Mouse (Mus musculus) lung, postnatal 36 days (tissue): ENCODE measurements at regions not wholly inside any gene's neighbourhood (a gene's known extent, or its start where the extent isn't known, plus 50 kb on each side); places are given as distances from the start of the nearest gene placed in this dataset.

ENCODE experiments used
- DNase-seq: peaks from one replicate; pipeline ENCODE4 v3.0.0; 2022; ENCODE audit warnings: mixed read lengths

GRCm38 (mm10) chr13:89375526-89376474, 163.8 kb upstream of the Hapln1 start:
- no peak for DNase-seq

DNA sequence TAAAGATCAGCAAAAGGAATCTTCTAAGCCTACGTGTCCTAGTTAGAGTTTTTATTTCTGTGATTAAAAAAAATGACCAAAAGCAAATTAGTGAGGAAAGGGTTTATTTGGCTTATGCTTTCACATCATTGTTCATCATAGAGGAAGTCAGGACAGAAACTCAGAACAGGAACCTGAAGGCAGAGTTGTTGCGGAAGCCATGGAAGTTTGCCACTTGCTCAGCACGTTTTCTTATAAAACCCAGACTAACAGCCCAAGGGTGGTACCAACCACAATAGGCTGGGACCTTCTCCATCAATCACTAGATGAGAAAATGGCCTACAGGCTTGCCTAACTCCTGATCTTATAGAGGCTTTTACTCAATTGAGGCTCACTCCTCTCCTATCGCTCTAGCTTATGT, 161.2 kb upstream of the Hapln1 start:
- no peak for DNase-seq

DNA sequence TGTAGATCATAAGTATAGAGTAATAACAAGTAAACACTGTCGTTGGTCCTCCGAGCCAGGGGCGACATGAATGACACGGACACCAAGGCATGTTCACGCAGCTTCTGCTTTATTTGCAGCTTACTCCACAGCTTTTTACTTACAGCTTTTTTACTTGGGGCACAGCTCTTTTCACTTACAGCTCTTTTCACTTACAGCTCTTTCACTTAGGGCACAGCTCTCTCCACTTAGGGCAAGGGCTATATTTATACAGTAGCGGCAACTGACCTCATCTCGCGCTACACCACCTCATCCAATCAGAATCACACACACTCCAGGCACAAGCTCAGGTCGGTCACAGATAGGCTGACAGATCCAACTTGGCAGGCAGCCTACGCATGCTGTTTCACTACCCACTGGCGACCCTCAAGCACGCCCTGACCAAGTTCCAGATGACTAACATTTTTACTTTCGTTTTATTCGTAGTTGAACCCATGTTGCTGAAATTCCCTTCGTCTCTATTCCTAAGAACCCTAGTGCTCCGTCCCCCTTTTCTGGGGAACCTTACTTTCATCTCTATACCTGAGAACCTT, 155.9 kb upstream of the Hapln1 start:
- peak; percentile 1 for DNase-seq

DNA sequence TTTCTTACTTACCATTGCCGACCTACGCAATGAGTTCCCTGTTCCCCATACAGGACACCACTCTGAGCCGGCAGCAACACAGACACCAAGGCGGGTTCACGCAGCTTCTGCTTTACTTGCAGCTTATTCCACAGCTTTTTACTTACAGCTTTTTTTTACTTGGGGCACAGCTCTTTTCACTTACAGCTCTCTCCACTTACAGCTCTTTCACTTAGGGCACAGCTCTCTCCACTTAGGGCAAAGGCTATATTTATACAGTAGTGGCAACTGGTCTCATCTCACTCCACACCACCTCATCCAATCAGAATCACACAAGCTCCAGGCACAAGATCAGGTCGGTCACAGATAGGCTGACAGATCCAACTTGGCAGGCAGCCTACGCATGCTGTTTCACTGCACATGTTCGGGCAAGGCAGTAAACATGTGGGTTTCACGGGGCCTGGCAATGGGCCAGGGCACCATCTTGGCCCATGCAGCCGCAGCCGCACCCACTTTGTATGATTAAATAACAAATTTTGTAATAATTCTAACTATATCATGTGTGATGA, 154.9 kb upstream of the Hapln1 start:
- DNase-seq = peak; percentile 42

DNA sequence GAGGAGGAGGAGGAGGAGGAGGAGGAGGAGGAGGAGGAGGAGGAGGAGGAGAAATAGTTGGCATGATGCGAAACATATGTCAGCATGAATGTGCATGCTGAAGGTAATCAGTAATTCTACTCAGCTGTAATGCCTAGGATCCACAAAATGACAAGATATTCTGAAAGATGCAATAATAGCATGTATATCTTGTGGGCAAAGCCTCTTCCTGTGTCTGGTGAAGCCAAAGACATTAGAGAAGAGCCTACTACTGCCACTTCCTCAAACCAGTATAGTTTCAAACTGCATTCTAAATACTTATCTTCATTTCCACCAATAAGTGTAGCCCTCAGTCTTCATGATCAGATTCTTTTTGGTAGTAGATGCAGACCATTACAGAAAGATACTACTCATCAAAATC, 152.2 kb upstream of the Hapln1 start:
- no peak for DNase-seq

GRCm38 (mm10) chr13:89389149-89389548, 150.4 kb upstream of the Hapln1 start:
- no peak for DNase-seq

DNA sequence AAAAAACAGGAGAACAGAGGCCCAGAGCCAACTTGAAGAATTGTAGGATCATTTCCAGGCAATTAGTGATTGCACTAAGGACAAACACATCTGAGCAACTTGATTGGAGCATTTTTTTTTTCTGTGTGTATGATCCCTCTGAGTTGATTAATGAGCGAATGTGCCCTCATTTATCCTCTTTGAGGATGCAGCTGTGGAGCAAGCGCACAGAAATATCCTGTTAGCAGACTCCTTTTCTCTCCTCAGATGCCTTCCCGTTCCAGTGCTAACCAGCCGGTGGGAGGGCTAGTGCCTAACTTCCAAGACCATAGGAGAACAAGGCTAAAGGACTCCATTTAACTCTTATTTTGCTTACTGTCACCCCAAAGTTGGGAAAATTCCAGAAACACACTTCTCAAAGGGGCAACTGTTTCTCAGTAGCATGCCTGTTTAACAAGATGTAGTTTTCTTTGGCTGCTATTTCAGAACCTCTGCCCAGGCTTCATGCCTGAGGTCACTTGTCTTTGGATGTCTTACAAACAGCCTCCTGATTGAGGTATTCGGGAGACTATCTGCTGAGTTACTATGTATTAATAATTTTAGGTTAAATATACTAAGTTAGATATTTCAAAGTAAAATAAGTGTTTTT, 144.8 kb upstream of the Hapln1 start:
- DNase-seq = no peak

DNA sequence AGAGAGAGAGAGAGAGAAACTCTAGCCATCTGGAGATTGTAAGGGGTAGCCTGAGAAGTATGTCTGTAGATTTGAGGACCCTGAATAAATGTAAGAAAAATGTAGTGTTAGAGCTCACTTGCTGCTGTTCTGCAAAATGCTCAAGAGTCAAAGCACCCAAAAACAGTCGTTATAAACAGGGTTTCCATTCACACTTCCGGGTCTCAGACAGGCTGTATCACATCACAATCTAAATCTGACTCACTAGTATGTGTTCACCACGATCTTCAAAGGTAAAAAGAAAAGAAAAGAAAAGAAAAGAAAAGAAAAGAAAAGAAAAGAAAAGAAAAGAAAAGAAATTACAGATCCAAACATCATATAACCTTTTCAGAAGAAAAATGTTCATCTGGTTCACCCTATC, 143.7 kb upstream of the Hapln1 start:
- DNase-seq = no peak

- DNase-seq = no peak
Measured at GRCm38 (mm10) chr13:89401084-89401671, 138.4 kb upstream of the Hapln1 start.

DNA sequence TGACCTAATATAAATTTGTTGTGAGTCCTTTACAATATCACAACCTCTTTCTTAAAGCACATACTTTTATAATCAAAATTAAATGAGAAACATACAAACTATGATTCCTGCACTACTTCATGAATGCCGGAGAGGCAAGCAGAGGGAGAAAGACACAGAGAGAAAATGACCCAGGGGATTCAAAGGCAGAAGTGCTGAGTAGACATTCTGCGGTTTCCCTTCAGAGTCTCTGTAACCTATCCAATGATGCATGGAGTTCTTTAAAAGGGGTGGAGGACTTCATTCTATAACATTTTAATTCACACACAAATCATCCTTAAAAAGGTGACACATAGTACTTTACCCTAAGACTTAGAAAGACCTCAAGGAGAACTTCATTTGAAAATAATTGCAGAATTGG, 129.1 kb upstream of the Hapln1 start:
- no peak for DNase-seq

DNA sequence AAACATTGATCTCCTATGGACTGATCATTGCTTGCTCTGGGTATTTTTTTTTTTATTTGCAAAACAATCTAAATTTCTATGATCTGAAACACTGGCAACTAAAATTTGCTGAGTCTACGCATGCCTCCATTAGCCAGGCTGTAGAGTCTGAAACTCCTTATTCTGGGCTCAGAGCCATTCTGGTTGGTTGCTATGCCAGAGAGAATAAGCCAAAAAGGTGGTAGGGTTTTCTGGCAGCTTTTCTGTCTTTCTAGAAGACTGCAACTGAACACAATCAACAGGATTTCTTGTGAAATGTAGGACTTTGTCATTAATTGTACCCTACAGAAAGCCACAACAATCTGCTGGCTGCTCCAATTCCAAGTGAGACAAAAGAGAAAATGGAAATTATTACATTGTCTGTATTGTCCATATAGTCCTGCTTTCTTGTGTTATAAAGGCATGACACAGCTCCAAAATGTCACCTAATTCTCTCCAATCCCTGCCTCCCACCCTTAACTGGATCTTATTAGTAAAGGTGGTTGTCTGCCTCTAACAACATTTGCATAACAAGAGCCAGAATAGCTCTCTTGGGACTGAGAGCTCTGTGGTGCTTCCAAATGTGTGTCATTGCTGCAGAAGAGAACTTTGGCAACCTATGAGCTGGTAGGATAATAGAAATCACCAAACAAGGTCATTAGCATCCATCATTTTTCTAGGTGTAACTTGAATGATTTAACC, 126.7 kb upstream of the Hapln1 start:
- no peak for DNase-seq

DNA sequence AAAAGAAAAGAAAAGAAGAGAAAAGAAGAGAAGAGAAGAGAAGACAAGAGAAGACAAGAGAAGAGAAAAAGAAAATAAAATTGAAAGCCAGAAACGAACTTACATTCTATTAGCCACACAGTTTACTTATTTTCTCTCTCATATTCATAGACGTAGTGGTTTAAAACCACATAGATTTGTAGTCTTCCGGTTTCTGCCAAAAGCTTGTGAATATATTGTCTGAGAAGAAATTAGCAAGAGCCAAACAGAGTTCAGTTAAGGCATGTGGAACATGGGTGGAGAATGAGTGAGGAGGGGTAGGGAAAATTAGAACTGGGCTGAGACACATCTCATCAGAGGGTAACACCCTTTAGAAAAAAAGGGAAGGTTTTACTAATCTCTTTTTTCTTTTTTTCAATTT, 120.8 kb upstream of the Hapln1 start:
- no peak for DNase-seq

DNA sequence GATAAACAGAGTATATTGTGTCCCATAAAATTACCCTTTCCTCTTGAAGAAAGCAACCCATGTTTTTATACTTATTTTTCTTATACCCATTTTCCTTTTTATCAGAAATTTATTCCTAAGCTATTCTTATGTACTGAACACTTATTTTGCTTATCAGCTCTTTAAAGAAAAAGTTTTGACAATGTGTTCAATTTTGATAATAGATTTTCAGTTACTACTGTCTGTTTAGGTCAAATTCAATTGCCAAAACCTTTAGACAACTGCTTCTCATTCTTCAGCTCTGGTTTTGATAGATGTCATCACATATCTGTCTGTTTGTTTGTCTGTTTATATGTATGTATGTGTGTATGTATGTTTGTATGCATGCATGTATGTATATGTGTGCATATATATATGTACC, 117.8 kb upstream of the Hapln1 start:
- no peak for DNase-seq

- DNase-seq = no peak
Measured at GRCm38 (mm10) chr13:89423491-89423890, 116.1 kb upstream of the Hapln1 start.

DNA sequence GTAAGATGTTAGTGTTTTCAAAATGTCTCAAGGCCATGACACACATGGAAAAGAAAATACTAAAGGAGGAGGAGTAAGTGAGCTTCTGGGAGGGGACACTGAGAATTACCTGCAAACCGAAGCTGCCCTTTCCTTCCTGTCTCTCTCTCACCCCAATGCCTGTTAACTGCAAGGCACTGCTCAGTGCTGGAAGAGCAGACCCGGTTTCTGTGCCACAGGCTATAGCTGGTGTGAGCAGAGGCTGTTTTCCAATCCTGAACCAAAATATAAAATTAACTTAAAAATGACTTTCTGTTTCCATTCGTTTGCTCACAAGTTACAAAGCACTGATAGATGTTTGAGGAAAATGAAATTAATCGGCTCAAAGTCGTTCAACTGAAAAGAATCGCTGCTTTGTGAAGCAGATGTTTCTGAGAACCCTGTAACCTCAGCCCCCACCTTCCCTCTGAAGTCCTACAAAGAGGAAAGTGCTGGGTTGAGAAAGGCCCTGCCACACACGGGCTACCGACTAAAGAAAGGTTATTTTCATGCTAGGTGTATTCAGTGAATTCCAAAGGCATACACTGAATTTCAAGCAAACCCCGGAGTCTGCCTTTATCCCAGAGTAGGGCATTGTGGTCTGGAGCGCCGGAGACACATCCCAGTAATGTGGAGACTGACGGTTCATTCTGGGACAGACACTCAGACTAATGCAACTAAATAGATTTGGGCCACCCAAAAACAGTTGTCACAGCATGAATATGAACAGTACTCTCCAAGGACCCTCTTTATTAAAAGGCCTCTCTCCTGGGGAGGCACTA, 111.1 kb upstream of the Hapln1 start:
- DNase-seq = no peak

GRCm38 (mm10) chr13:89444847-89445246, 94.7 kb upstream of the Hapln1 start:
- no peak for DNase-seq

DNA sequence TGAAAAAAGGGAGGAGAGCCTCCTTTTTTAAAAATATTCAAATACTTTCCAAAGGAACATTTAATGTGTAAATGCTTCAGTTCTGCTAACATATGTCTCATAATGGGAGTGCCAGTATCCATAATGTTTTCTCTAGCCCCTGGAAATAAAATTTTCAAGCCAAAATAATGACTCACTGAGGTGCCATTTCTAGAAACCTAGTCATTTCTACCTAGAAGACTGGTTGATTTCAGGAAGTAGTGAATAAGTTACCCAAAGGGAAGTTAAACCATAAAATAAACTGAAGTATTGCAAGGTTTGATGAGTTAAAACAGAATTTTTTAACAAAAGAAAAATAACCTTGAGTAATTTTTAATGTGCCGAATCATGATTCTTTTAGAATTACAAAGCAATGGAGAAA, 85.8 kb upstream of the Hapln1 start:
- no peak for DNase-seq

GRCm38 (mm10) chr13:89454249-89455018, 85.2 kb upstream of the Hapln1 start:
- no peak for DNase-seq

- no peak for DNase-seq
Measured at GRCm38 (mm10) chr13:89463746-89464145, 75.8 kb upstream of the Hapln1 start.
